Mouse (Mus musculus): ENCODE data around the gene Tmem223.
"Not testable (repeated sequence)": the region's sequence is repeated elsewhere in the genome, so short reads cannot be mapped to it uniquely, and the experiment has no call there.

Gene Tmem223

DNA sequence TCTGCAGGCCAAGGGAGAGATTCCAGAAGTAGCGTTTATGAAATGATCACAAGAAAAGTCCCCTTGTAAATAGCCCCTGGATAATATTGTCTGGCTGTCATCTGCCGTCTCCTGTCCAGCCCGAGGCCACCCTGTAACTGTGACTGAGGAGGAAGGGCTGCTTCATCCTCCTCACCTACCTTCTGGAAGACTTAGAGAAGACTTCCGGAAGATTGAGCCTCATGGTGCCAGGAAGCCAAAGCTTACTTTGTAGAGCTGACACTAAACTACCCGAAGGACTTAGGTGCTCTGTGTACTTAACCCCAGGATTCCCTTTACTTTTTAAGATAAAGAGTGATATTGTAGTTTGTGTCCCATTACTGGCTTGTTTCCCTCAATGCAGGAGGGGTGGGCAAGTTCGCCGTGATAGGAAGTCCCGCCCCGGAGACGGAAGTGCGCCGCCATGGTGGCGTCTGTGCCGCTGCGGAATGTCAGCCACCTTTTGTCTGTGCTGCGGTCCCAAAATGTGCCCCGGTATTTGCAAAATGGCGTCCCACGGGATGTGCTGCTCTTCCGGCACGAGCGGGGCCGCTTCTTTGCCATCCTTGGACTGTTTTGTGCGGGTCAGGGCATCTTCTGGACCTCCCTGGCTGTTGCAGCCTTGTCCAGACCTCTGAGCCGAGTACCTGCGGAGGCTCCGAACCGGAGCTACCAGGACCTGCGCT lies at the start of gene Tmem223:
Gene Tmem223, plus strand, starts transcription at position 430 of the 704 bp plus-strand sequence.
- no peak for DNase-seq (ENCODE audit: low spot score)

DNA sequence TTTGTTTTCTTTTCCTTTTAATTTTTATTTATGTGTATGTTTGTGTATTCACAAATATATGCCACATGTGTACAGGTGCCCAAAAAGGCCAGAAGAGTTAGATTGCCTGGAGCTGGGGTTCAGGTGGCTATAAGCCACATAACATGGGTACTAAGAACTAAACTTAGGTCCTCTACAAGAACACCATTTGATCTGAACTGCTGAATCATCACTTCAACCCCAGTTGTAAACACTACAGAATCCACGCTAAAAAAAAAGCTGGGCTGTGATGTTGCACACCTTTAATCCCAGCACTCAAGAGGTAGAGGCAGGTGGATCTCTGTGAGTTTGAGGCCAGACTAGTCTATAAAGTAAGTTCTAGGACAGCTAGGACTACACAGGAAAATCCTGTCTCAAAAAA lies 49.4 kb upstream of the Tmem223 start:
- no peak for DNase-seq (ENCODE audit: low spot score)

DNA sequence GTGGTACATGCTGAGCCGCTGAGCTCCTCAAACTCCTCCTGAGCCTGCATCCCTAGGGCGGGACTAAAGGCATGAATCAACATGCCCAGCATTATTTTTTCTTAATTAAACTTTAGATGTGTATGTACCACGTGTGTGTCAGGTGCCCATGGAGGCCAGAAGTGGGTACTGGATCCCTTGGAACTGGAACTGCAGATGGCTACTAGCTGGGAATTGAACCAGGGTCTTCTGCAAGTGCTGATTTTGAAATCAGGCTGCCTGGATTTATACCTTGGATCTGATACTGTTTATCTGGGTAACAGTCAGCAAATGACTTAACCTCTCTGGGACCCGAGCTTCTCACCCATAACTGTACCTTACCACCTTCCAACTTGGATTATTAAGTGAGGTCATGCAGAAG lies 48.8 kb upstream of the Tmem223 start:
- DNase-seq (ENCODE audit: low spot score): no peak

DNA sequence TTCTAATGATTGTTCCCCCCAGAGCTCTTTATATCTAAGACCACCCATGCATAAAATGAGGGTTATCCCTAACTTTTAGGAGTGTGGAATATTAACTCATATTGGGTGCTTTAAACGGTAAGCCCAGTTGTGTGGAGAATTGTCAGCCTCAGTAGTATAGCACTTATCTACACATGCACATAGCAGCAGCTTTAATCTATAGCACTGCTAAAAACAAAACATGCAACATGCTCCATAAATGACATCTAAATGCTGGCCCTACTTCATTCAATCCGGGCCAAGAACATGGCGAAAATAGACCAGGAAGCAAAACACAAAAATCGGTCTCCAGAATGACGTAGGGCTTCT lies 48.3 kb upstream of the Tmem223 start:
- no peak for DNase-seq (ENCODE audit: low spot score)

DNA sequence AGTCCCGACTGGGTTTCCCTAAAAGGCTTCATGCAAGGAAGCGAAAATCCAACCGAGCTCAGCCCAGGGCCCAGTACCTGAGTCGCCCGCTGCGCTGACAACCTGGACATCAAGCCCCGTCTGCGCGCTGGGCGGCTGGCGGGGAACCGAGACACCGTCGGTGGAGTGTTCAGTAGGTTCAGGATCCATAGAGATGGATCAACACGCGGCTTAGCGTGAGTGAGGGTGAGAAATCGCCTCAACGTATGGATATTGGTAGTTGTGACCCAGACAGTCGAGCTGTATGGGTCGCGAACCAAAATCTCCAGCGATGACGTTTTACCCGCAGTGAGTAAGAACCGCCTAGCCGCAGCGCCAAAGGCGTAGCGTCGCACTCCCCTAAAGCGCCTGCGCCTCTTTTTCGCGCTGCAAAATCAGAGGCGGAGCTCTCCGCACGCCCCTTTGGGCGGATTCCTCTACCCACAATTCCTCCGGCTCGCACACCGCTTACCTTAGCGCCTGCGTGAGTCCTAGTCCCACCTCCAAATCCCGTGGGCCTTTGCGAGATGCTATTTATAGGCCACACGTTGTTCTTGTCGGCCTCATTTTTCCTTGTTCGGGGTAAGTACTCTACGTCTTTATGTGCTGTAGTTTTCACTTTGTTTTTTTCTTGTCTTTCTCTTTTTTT lies 47.8 kb upstream of the Tmem223 start, which contains the start of gene Slc3a2:
Gene Slc3a2, minus strand, starts transcription at position 463 of the 667 bp plus-strand sequence.
- peak; percentile 99 for DNase-seq (ENCODE audit: low spot score)

DNA sequence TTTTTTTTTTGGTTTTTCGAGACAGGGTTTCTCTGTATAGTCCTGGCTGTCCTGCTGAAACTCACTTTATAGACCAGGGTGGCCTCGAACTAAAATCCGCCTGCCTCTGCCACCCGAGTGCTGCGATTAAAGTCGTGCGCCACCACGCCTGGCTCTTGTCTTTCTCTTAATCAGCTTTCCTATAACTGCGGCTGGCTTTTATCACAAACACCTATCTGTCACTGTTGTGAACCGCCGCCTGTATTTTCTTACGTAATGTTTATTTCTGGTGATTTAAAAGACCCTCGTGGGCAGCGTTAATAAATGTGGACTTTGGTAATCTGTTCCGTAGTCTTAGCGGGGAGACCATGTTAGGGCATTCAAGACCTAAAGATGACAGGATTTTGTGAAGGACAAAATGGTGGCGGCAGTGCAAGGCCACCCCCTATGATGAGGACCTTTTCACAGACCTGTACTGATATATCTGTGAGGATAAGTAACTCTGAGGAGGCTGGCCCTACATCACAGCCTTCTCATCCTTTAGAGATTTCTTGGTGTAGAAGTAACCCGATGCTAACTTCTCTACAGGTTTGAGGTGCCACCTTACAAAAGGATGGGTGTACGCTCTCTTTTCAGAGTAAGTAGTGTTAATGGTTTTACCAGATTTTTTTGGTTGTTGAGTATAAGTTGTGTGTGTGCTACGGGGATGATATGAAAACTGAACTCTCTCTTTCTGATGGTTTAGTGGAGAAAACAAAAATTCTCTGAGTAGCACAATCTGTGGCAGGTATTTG lies 47.0 kb upstream of the Tmem223 start:
- no peak for DNase-seq (ENCODE audit: low spot score)

DNA sequence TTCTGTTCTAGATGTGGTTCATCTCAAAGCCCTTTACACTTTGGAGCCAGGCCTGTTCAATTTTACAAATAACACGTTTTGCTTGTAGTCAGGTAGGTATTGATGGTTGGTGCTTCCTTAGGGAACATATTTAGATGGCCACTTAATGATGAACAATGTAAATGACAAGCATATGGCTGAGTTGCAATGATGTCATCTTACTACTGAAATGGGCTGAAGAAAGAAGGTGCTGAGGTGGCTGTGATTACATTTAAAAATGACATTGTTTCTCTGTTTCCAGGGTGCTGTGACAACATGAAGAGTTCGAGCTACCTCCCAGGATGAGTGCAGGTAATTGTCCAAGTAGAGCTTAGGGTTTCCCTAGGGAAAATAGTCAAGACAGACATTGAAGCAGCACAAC lies 46.4 kb upstream of the Tmem223 start:
- no peak for DNase-seq (ENCODE audit: low spot score)

DNA sequence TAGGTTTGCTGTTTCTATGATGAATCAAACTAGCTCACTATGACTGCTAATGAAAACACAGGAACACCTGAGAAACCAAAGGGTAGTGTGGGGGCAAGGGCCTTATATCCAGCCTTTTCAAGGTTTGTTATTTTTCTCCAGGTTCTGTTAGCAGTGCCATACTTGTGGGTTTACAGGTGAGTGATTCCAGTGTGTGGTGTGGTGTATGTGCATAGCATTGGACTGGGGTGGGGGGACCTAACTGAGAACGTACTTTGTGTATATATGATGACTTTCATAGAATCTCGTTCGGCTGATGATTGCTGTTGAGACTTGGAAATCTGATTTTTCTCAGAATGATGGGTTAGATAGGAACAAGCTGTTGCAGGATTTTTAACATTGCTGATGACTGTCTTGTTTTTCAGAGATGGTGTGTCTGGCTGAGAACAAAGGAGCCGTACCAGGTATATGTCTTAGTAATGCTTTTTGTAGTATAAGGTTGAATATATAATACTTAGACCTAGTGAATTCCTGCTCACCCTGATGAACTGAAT lies 45.6 kb upstream of the Tmem223 start:
- no peak for DNase-seq (ENCODE audit: low spot score)

DNA sequence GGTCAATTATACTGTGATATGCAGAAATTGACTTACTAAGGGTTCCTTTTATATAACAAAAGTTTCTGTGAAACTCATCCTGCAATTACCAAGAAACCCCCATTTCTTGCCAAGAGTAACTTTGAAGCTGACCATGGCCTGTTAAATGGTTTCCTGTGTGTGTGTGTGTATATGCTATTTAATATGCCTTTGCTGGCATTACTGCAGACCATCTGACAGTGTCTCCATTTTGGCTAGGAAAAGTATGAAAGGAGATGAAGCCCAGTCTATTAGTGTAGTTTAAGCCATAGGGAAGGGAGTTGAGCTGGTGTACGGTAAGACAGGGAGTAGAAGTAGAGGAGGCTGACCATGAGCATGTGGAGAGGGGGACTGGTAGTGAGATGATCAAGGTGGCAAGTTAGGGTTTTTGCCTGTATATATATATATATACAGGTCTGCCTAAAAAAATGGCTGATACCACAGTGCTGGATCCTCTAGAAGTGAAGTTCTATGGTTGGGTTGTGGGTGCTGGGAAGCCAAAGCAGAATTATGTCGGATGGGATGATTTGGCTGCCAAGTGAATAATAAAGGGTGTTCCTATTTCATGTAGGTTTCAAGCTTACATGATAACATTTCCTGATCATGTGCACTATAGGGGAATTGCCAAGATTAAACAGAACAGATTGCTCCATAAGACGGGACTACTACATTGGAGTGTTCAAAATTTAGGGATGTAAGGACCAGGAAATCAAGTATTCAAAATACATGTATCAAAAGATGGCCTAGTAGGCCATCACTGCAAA lies 44.0 kb upstream of the Tmem223 start:
- DNase-seq (ENCODE audit: low spot score): no peak

DNA sequence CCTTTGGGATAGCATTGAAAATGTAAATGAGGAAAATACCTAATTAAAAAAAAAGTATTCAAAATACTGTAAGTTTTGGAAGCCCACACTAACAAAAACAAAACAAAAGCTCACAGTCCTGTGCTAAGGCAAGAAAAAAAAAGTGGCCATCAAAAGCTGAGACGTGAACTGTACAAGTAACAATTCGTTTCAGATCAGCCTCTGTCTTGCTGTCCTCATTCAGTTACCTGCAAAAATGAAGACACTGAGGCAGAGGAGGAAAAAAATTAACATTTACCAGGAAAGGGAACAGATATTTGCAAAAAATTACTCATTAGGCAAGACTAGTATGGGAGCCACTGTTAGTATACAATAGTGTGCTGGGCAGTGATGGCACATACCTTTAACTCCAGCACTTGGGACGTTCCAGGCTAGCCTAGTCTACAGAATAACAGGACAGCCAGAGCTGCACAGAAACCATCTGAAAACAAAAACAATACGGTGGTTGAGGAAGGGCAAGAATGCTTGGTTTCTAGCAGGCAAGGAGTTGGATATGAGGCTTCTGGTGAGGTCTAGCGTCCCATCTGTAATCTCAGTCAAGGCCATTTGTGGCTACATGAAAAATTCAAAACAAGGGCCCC lies 43.2 kb upstream of the Tmem223 start:
- DNase-seq (ENCODE audit: low spot score): no peak

DNA sequence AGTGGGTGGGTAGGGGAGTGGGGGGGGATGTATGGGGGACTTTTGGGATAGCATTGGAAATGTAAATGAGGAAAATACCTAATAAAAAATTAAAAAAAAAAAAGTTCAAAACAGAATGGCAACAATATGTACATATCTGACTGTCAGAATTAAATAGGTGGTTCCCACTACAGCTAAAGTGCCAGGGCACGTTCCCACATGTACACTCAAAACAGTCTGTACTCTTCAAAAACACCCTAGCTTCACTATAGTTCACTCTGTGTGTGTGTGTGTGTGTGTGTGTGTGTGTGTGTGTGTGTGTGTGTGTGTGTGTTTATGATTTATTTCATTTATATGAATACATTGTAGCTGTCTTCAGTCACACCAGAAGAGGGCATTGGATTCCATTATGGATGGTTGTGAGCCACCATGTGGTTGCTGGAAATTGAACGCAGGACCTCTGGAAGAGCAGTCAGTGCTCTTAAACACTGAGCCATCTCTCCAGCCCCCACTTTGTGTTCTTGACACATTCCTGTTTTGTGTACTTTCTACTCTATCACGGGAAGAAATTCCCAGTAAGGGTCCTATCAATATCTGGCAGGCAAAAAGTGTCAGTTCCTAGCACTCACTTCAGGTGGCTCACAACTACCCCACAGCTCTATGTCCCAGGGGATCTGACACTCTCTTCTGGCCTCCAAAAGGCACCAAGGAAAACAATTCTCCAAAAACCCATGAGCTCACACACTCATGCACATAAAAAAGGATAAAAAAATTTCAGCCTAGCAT lies 42.3 kb upstream of the Tmem223 start:
- DNase-seq (ENCODE audit: low spot score): not testable (repeated sequence)

DNA sequence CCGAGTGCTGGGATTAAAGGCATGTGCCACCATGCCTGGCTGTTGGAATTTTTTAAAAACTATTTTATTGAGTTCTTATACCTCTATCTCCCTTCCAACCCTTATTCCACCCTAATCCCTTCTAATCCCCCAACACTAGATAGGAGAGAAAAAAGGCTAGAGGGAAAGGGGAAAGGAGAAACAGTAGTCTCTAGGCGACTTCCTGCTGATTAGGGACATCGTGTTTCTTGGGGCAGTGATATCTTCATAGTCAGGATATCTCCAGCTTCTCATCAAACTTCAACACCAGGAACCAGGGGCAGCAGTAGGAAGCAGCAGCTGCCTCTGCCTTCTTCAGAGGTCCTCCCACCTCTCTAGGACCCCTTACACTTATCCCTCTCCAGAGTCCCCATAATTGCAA lies 36.5 kb upstream of the Tmem223 start:
- no peak for DNase-seq (ENCODE audit: low spot score)

DNA sequence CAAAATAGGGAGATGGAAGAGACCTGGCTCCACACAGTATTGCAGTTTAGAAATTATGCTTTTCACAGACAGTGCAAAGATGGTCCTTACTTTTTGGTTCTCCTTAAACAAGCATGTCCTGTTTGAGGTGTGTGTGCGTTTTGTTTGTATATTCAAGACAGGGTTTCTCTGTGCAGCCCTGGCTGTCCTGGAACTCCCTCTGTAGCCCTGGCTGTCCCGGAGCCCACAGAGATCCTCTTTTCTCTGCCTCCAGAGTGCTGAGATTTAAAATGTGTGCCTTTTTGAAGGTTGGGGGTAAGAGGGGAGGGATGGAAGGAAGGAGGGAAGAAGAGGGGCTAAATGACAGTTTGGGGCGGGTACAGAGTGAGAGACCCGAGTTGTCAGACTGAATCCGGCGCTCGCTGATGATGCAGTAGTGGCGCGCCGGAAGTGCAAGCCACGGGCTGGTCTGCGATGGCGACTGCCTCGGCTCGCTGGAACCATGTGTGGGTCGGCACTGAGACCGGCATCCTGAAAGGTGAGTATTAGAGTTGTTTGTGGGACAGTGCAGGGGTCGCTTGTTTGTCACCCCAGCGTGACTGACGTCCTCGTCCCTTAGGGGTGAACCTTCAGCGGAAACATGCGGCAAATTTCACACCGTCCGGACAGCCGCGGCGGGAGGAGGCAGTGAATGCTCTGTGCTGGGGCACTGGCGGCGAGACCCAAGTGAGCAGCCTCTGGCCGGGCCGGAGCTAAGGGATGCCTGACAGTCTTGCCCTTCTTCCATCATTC lies 35.2 kb upstream of the Tmem223 start, which contains the start of gene Wdr74:
Gene Wdr74, plus strand, starts transcription at position 439 of the 771 bp plus-strand sequence.
- DNase-seq (ENCODE audit: low spot score): peak; percentile 90

DNA sequence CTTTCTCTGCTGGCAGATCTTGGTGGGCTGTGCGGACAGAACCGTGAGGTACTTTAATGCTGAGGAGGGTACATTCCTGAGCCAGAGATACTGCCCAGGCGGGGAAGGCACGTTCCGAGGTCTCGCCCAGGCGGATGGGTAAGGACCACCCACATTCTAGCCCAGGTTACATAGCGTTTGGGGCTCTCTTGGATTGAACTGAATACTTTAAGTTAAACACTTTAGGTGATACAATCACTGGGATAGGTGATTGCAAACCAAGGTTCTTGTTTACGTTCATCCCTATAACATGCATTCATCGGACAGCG lies 34.7 kb upstream of the Tmem223 start:
- DNase-seq (ENCODE audit: low spot score): no peak

DNA sequence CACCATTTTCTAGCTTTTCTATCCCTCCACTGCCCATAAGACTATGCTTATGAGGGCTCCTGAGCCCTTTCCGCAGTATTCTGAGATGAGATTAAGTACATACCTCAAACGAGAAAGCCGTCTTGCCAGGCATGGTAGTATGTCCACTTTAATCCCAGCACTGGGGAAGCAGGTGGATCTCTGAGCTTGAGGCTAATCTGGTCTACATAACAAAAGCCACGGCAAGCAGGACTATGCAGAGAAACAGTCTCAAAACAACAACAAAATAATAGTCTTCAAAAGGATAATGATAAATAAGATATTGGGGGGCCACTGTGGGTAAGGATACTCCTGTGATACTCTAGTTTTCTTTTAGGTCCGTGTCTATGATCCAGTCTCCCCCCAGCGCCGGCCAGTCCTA lies 31.9 kb upstream of the Tmem223 start:
- no peak for DNase-seq (ENCODE audit: low spot score)

DNA sequence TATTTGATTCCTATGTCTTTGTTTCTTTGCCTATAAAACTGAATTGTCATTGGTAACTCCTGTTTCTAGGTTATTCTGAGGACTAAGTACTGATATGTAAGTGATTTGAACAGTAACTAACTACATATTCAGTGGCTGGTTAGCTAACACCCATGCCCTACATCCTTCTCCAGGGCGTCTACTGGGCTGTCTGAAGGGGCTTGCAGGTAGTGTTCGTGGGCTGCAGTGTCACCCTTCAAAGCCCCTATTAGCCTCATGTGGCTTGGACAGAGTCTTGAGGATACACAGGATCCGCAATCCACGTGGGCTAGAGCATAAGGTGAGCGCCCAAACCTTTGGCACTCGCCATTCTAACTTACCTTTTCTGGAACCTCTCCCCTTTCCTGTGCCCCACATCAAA lies 31.1 kb upstream of the Tmem223 start:
- no peak for DNase-seq (ENCODE audit: low spot score)

DNA sequence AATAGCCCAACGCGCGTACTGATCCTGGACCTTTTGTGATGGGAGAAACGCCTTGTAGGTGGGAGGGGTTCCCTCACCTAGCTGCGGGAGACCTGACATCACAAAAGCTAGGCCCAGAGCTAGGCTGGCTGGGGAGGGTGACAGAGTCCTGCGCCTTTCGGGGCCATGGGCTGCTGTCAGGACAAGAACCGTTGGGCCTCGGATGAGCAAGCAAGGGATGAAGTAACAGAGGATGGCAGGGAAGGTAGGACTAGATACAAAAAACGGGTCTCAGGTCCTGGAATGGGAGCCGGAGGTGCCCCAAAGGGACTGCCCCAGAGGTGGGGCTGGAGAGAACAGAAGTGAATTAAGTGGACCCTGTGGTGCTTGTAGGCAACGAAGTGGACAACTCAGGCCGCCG lies 30.2 kb upstream of the Tmem223 start, which contains the start of gene 1700092M07Rik:
Gene 1700092M07Rik, plus strand, starts transcription at position 116 of the 400 bp plus-strand sequence.
- DNase-seq (ENCODE audit: low spot score): no peak

DNA sequence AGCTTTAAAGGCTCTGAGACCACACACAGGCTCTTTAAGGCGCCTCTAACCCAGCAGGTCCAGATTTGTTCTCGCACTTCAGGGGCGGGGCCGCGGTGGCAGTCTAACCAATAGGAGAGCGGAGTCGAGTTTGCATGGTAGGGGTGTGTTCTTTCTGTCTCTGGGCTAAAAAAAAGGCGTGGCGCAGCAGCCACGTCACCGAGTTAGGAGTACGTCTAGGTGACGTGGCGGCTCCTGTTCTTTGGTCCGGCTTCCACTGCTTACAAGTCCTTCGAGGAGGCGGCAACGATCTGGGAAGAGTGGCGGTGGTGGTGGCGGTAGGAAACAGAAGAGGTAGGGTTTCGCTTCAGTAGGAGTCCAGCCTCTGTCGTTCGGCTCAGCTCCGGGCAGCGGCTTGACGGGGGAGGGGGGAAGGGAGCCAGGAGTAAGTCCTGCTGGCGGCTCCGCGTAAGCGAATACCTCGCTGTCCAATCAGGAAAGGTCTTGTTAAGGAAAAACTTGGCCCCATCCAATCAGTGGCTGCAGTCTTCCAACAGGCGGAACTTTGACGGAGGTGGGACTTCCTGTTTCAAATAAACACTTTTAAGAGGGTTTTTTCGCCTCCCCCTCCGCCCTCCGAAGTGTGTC lies 29.4 kb upstream of the Tmem223 start, which contains the start of gene Stx5a:
Gene Stx5a, plus strand, starts transcription at position 171 of the 627 bp plus-strand sequence.
- DNase-seq (ENCODE audit: low spot score): peak; percentile 99

DNA sequence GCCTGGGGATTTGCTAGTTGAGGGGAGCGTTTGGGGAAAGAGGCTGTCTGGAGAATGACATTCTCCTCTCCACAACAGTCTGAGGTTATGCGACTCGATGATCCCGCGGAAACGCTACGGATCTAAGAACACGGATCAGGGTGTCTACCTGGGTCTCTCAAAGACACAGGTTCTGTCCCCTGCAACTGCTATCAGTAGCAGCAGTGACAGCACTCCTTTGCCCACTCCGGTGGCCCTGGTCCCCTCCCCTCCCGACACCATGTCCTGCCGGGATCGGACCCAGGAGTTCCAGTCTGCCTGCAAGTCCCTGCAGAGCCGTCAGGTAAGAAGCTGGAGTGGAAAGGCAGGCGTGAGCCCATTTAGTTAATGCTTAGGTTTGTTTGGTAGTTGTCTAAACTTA lies 28.6 kb upstream of the Tmem223 start:
- DNase-seq (ENCODE audit: low spot score): no peak
